Mouse (Mus musculus): Measurements from ENCODE around the gene Lingo1. TPM values are rescaled to one million over a fixed set of nuclear protein-coding genes. Genes with fewer than 3 reads are reported as not detected.
A peak's percentile ranks its signal among the peaks of the same experiment; 100 is the strongest.

The Lingo1 gene
- polyA plus RNA-seq, 1 experiment from 2014 or later, result 1.9 TPM

DNA sequence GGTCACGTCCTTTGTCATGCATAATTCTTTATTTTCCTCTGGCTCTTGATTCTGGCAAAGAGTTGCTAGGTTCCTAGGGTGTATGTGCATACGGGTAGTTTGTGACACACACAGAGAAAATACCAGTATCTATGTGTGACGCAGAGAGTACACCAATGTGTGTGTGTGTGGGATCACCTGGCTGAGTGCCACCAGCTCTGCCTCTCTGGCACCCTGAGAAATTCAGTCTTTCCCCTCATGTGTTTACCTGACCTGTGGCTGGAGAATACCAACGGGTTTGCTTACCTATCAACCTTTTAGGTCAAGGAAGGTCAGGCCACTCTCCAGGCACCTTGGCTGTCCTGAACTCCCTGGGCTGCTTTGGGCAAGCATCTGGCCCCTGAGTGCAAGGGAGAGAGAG is 169.0 kb downstream of the Lingo1 start:
- H3K4me1 ChIP-seq (ENCODE audit: control insufficient read depth in 2 of 2, insufficient read depth in 2 of 2, low read length in 2 of 2), result peaks cover 29 to 33% of the 10 kb centered on the region in 2 experiments
- H3K27me3 ChIP-seq (ENCODE audit: control insufficient read depth, insufficient read depth, low read length), result peaks cover 28% of the 10 kb centered on the region
- no peak overlapping the region for H3K4me3 ChIP-seq (ENCODE audit: control insufficient read depth in 1 of 2, insufficient read depth in 1 of 2, low read depth in 1 of 2, low read length in 2 of 2)
- WGBS, result 78% methylated on average over 4 of the region's 4 CpGs
- no peaks in the 10 kb centered on the region for H3K36me3 ChIP-seq (ENCODE audit: control insufficient read depth, insufficient read depth, low read length)
- H3K27ac ChIP-seq (replicated peaks in 1 of 2; ENCODE audit: control insufficient read depth in 1 of 2, insufficient read depth in 1 of 2, low read depth in 2 of 2, low read length in 2 of 2), result no peak overlapping the region
- ATAC-seq (ENCODE audit: insufficient number of reproducible peaks, insufficient read depth, low FRiP score, low read depth), result no peak
- no peak overlapping the region for H3K9ac ChIP-seq (ENCODE audit: low read length)
- no peaks in the 10 kb centered on the region for H3K9me3 ChIP-seq (ENCODE audit: control insufficient read depth, low read length)
- no peak overlapping the region for H3K4me2 ChIP-seq (ENCODE audit: low read length)

DNA sequence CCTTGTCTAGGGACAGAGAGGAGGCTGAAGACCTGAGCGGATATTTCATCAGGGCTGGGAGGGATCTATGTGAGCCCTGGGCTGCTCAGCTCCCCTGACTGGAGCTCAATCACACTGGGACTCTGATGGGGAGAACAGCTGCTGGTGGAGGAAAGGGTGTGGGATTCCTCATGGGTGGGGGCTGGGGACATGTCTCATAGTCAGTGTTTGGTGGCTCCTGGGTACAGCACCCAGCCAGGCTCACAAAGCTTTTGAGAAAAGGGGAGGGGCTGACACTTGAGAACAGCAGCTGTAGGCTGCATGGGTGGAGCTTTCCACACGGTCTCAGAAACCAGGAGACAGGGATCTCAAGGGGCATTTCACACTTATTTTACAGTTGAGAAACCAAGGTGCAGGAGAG is 171.3 kb downstream of the Lingo1 start:
- ATAC-seq (ENCODE audit: insufficient number of reproducible peaks, insufficient read depth, low FRiP score, low read depth), result no peak
- 44% methylated on average over 2 of the region's 2 CpGs for WGBS
- peaks cover 51% of the 10 kb centered on the region for H3K27me3 ChIP-seq (ENCODE audit: control insufficient read depth, insufficient read depth, low read length)

DNA sequence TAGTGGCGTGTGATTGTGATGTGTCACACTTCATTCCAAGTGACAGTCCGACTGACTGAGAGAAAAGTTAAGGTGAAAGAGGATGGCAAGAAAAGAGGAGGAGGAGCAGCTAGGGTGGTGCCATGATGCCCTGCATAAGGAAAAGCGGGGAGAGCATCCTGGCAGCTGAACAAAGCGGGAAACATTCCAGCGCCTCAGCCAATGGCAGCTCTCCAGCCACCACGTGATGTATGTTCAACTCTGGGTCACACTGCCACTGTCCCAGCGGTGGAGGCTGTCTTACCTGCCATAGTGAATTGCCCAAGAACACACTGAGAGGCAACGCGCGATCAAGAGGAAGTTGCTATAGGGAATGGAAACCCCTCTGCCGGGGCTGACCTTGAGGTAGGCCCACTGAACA is 172.9 kb downstream of the Lingo1 start:
- Histone ChIP-seq H3K9ac (ENCODE audit: low read length) (no peak overlapping the region), H3K27me3 (ENCODE audit: control insufficient read depth, insufficient read depth, low read length) (peaks cover 64% of the 10 kb centered on the region), H3K4me2 (ENCODE audit: low read length) (no peak overlapping the region), H3K4me3 (ENCODE audit: control insufficient read depth in 1 of 2, insufficient read depth in 1 of 2, low read depth in 1 of 2, low read length in 2 of 2) (no peak overlapping the region), H3K27ac (replicated peaks in 1 of 2; ENCODE audit: control insufficient read depth in 1 of 2, insufficient read depth in 1 of 2, low read depth in 2 of 2, low read length in 2 of 2) (no peak overlapping the region), H3K9me3 (ENCODE audit: control insufficient read depth, low read length) (no peaks in the 10 kb centered on the region), H3K36me3 (ENCODE audit: control insufficient read depth, insufficient read depth, low read length) (no peaks in the 10 kb centered on the region), H3K4me1 (ENCODE audit: control insufficient read depth in 2 of 2, insufficient read depth in 2 of 2, low read length in 2 of 2) (peaks cover 9% of the 10 kb centered on the region in 2 experiments; a peak in 3 of 4 replicates)
- ATAC-seq (ENCODE audit: insufficient number of reproducible peaks, insufficient read depth, low FRiP score, low read depth), result no peak
- 87% methylated on average over 11 of the region's 11 CpGs for WGBS

More for the DNA sequence above, 171.3 kb downstream of the Lingo1 start:
- no peak overlapping the region for H3K4me3 ChIP-seq (ENCODE audit: control insufficient read depth in 1 of 2, insufficient read depth in 1 of 2, low read depth in 1 of 2, low read length in 2 of 2)
- no peaks in the 10 kb centered on the region for H3K36me3 ChIP-seq (ENCODE audit: control insufficient read depth, insufficient read depth, low read length)
- H3K4me2 ChIP-seq (ENCODE audit: low read length), result no peak overlapping the region
- H3K9me3 ChIP-seq (ENCODE audit: control insufficient read depth, low read length), result no peaks in the 10 kb centered on the region
- H3K9ac ChIP-seq (ENCODE audit: low read length), result no peak overlapping the region; the same call in 1 of the 2 replicates
- no peak overlapping the region for H3K27ac ChIP-seq (replicated peaks in 1 of 2; ENCODE audit: control insufficient read depth in 1 of 2, insufficient read depth in 1 of 2, low read depth in 2 of 2, low read length in 2 of 2)
- H3K4me1 ChIP-seq (ENCODE audit: control insufficient read depth in 2 of 2, insufficient read depth in 2 of 2, low read length in 2 of 2), result peaks cover 18 to 21% of the 10 kb centered on the region in 2 experiments

DNA sequence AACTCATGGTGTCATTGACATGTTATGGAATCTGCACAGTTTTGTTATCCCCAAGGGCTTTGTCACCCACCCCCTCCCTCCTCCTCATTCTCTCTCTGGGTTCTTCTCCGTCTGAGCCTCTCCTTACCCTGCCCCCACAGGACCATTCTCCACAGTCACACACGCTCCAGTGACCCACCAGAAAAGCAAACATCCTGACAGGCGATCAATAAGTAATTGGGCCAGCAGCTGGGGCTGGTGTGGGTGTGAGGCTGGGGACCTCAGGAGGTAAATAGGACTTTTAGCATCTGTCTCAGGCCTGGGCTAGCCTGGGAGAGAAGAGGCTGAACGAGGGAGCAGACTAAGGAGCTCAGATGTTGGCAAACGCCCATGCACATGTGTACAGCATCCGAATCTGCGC is 173.5 kb downstream of the Lingo1 start:
- Histone ChIP-seq H3K36me3 (ENCODE audit: control insufficient read depth, insufficient read depth, low read length) (no peaks in the 10 kb centered on the region), H3K27ac (replicated peaks in 1 of 2; ENCODE audit: control insufficient read depth in 1 of 2, insufficient read depth in 1 of 2, low read depth in 2 of 2, low read length in 2 of 2) (no peak overlapping the region), H3K9ac (ENCODE audit: low read length) (no peak overlapping the region), H3K4me1 (ENCODE audit: control insufficient read depth in 2 of 2, insufficient read depth in 2 of 2, low read length in 2 of 2) (peaks cover 9% of the 10 kb centered on the region in 2 experiments; a peak in 3 of 4 replicates), H3K9me3 (ENCODE audit: control insufficient read depth, low read length) (no peaks in the 10 kb centered on the region), H3K27me3 (ENCODE audit: control insufficient read depth, insufficient read depth, low read length) (peaks cover 64% of the 10 kb centered on the region), H3K4me3 (ENCODE audit: control insufficient read depth in 1 of 2, insufficient read depth in 1 of 2, low read depth in 1 of 2, low read length in 2 of 2) (no peak overlapping the region), H3K4me2 (ENCODE audit: low read length) (no peak overlapping the region)
- 87% methylated on average over 7 of the region's 7 CpGs for WGBS
- no peak for ATAC-seq (ENCODE audit: insufficient number of reproducible peaks, insufficient read depth, low FRiP score, low read depth)

DNA sequence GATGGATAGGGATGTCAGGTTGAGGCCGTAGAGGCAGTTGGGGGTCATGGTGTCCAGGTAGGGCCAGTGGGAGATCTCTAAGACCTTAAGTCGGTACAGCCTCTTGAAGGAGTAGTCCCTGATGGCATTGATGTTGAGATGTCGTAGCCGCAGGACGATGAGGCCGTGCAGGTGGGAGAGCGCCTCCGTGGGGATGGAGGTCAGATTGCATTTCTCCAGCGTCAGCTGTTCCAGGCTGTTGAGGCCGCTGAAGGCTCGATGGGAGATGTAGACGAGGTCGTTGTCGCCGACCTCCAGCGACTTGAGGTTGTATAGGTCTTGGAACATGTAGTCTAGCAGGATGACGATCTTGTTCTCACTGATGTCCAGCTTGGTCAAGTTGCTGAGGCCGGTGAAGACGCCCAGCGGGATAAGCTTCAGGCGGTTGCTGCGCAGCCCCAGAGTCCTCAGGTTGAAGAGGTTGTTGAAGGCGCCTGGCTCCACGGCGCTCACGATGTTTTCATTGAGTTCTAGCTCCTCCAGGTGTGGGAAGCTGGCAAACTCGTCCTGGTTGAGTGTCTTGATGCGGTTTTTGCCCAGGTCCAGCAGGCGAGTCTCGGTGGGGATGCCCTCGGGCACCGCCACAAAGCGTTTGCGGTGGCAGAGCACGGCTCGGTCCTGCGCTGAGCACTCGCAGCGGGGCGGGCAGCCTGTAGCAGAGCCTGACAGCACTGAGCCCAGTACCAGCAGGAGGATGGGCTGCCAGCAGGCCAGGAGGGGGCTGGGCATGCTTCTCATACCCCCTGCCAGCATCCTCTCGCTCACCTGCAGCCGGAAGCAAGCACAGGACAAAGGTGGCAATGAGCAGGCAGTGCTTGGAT is 175.5 kb downstream of the Lingo1 start:
- WGBS, result 15% methylated on average over 42 of the region's 42 CpGs
- Histone ChIP-seq H3K4me3 (ENCODE audit: control insufficient read depth in 1 of 2, insufficient read depth in 1 of 2, low read depth in 1 of 2, low read length in 2 of 2) (peak overlapping the region; percentile 3 to 7; a peak in 1 of 4 replicates), H3K4me2 (ENCODE audit: low read length) (peak overlapping the region; percentile 56), H3K27ac (replicated peaks in 1 of 2; ENCODE audit: control insufficient read depth in 1 of 2, insufficient read depth in 1 of 2, low read depth in 2 of 2, low read length in 2 of 2) (no peak overlapping the region), H3K9ac (ENCODE audit: low read length) (no peak overlapping the region), H3K9me3 (ENCODE audit: control insufficient read depth, low read length) (no peaks in the 10 kb centered on the region), H3K4me1 (ENCODE audit: control insufficient read depth in 2 of 2, insufficient read depth in 2 of 2, low read length in 2 of 2) (peaks cover 5 to 7% of the 10 kb centered on the region in 2 experiments; a peak in 3 of 4 replicates), H3K27me3 (ENCODE audit: control insufficient read depth, insufficient read depth, low read length) (peaks cover 54% of the 10 kb centered on the region), H3K36me3 (ENCODE audit: control insufficient read depth, insufficient read depth, low read length) (no peaks in the 10 kb centered on the region)
- no peak for ATAC-seq (ENCODE audit: insufficient number of reproducible peaks, insufficient read depth, low FRiP score, low read depth)

DNA sequence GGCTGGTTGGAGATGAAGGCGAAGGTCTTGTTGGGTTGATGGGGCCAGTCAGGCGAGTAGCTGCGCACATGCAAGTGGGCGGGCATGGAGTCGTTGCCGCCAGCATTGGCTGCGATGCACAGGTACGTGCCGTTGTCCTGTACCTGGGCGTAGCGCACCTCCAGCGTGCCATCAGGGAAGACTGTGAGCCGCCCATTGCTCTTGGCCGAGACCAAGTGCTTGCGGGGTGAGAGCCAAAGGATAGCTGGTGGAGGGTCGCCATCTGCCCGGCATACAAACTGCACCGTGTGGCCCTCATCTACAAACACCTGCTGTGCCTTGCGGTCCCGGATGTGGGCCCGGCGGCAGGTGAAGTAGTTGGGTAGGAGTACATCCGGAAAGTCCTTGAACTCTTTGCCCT is 176.6 kb downstream of the Lingo1 start:
- H3K4me2 ChIP-seq (ENCODE audit: low read length), result no peak overlapping the region
- H3K4me1 ChIP-seq (ENCODE audit: control insufficient read depth in 2 of 2, insufficient read depth in 2 of 2, low read length in 2 of 2), result peaks cover 0 to 2% of the 10 kb centered on the region in 2 experiments; a peak in 2 of 4 replicates
- H3K27ac ChIP-seq (replicated peaks in 1 of 2; ENCODE audit: control insufficient read depth in 1 of 2, insufficient read depth in 1 of 2, low read depth in 2 of 2, low read length in 2 of 2), result no peak overlapping the region
- no peak overlapping the region for H3K9ac ChIP-seq (ENCODE audit: low read length)
- H3K36me3 ChIP-seq (ENCODE audit: control insufficient read depth, insufficient read depth, low read length), result no peaks in the 10 kb centered on the region
- WGBS, result 53% methylated on average over 23 of the region's 23 CpGs
- ATAC-seq (ENCODE audit: insufficient number of reproducible peaks, insufficient read depth, low FRiP score, low read depth), result no peak
- H3K27me3 ChIP-seq (ENCODE audit: control insufficient read depth, insufficient read depth, low read length), result peaks cover 54% of the 10 kb centered on the region
- no peaks in the 10 kb centered on the region for H3K9me3 ChIP-seq (ENCODE audit: control insufficient read depth, low read length)
- no peak overlapping the region for H3K4me3 ChIP-seq (ENCODE audit: control insufficient read depth in 1 of 2, insufficient read depth in 1 of 2, low read depth in 1 of 2, low read length in 2 of 2)

DNA sequence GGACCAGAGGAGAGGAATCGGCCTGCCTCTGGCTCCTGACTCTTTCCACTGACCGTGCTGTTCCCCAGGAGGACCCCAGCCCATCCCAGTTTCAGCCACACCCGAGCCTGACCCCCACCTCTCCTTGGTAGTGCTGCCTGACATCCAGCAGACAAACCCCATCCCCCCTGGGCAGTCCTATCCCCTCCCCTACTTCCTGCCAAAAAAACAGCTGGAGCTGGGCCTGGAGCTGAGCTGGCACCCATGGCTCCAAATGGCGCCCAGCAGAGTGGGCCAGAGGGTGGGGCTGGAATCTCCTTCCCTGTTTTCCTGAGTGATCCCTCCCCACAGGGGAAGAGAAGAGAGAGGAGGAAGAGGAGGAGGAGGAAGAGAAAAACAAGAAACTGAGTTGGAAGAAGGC is 177.6 kb downstream of the Lingo1 start:
- H3K9me3 ChIP-seq (ENCODE audit: control insufficient read depth, low read length), result no peaks in the 10 kb centered on the region
- no peak overlapping the region for H3K9ac ChIP-seq (ENCODE audit: low read length)
- WGBS, result 75% methylated on average over 4 of the region's 4 CpGs
- ATAC-seq (ENCODE audit: insufficient number of reproducible peaks, insufficient read depth, low FRiP score, low read depth), result no peak
- H3K27me3 ChIP-seq (ENCODE audit: control insufficient read depth, insufficient read depth, low read length), result peaks cover 50% of the 10 kb centered on the region
- H3K36me3 ChIP-seq (ENCODE audit: control insufficient read depth, insufficient read depth, low read length), result no peaks in the 10 kb centered on the region
- no peak overlapping the region for H3K4me3 ChIP-seq (ENCODE audit: control insufficient read depth in 1 of 2, insufficient read depth in 1 of 2, low read depth in 1 of 2, low read length in 2 of 2)
- H3K27ac ChIP-seq (replicated peaks in 1 of 2; ENCODE audit: control insufficient read depth in 1 of 2, insufficient read depth in 1 of 2, low read depth in 2 of 2, low read length in 2 of 2), result no peak overlapping the region
- H3K4me1 ChIP-seq (ENCODE audit: control insufficient read depth in 2 of 2, insufficient read depth in 2 of 2, low read length in 2 of 2), result peaks cover under 1 to 7% of the 10 kb centered on the region in 2 experiments; a peak in 2 of 4 replicates
- H3K4me2 ChIP-seq (ENCODE audit: low read length), result no peak overlapping the region
